Mouse (Mus musculus) liver, postnatal 0 days (tissue): Measurements from ENCODE around the gene Ttc9c.

ENCODE experiments used
- CTCF ChIP-seq: sonication (generic); IDR thresholded peaks from 2 replicates; pipeline ENCODE4 v1.5.1; 2016; ENCODE audit warnings: antibody characterized with exemption, low read depth
- EP300 ChIP-seq: IDR thresholded peaks from 2 replicates; pipeline ENCODE4 v1.6.1; 2016; ENCODE audit warnings: antibody characterized with exemption, low read depth, mild to moderate bottlenecking

- peak; percentile 39 for TF ChIP-seq CTCF
- no peak for TF ChIP-seq EP300
Measured at GRCm38 (mm10) chr19:8815812-8816211, 3.3 kb downstream of the Ttc9c start.
